Mouse (Mus musculus) forelimb bud, embryonic 11.5 days (tissue): ENCODE data around the gene Khdrbs2.

Experiments
- DNase-seq: peaks from one replicate; pipeline ENCODE4 v3.0.0-alpha.2; 2012; ENCODE audit warnings: low read depth, low spot score

Khdrbs2 gene

DNA sequence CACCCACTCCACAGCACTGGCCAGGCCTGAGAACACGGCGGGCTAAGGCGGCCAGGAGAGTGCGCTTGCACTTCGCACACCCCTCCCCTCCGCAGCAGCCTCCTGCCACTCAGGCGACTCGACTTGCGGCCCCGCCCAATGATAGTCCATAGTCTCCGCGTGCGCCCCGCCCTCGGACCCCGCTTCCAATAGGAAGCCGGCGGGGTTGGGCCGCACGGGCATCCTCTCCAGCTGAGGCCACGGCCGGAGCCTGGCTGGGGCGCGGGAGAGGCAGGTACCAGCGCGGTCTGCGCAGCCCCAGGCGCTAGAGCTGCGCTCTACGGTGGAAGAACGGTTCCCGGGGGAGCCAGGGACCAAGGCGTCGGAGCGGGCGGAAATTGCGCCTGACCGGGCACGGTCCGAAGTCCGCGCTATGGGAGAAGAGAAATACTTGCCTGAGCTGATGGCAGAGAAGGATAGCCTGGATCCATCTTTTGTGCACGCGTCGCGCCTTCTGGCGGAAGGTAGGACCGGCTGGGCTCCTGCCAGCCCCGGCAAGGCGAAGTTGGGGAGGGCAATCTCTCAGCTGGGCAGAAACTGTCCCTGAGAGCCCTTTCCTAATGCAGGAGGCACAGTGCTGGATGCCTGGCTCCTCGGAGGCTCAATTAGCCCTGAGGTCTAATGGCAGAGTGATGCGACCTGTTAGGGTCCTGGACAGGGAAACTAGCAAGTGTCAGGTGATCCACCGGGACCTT, at the start of gene Khdrbs2:
Gene Khdrbs2 (plus strand): TSS at position 209 of the 734 bp plus-strand sequence.
- peak; percentile 77 for DNase-seq

DNA sequence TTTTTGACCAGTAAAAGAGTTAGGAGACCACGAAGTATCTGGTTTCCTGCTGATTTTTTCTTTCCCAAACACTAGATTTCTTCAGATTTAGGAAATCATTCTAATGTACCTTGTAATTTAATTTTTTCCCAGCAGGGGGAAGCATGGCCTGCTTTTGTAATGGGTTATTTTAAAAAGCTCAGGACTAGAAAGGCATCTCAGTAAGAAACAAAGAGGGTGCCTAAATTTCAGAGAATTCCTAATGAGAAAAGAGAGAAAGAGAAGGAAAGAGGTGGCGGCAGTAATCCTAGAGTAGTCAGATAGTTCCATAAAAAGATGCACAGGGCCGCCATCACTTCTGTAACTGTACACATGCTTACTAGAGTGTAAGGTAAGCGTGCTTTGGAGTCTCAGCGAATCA, 2.1 kb downstream of the Khdrbs2 start:
- peak; percentile 44 for DNase-seq

- no peak for DNase-seq
Observed at GRCm38 (mm10) chr1:32199664-32200260, 27.2 kb downstream of the Khdrbs2 start.

GRCm38 (mm10) chr1:32248443-32248842, 75.9 kb downstream of the Khdrbs2 start:
- no peak for DNase-seq

GRCm38 (mm10) chr1:32249602-32250001, 77.1 kb downstream of the Khdrbs2 start:
- DNase-seq = no peak

DNA sequence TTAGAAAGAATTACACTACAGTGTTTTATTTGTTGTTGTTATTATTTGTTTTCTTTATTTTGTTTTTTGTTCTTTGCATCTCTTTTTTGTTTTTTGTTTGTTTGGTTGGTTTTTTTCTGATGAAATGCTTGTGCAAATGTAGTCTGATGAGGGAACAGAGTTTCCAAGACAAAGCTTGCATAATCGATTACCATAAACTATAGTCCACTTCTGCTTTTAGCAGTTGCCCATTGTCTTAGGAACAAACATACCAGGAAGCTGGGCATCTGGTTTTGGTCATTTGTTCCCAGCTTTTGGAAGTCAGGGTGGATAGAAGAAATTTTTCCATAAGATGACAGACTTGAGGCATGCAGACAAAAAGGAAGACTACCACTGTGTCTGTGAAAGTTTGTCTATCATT, 77.8 kb downstream of the Khdrbs2 start:
- no peak for DNase-seq

DNA sequence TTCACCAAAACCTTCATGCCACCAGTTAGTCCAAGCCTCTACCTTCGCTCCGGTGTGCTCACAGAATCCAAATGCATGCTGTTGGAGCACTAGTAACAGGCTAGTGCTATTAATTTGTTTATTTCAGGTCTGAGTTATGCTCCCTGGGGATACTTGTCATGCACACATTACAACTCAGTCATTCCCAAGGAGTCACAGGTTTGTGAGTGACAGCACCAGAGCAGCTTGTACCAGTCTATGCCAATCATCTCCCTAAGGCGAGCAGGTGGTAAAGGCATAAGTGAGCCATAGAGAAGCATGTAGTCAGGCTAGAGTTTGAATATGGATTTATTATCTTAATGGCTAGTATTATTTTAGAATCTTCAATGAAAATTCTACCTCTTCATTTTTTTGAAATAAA, 86.4 kb downstream of the Khdrbs2 start:
- no peak for DNase-seq

DNA sequence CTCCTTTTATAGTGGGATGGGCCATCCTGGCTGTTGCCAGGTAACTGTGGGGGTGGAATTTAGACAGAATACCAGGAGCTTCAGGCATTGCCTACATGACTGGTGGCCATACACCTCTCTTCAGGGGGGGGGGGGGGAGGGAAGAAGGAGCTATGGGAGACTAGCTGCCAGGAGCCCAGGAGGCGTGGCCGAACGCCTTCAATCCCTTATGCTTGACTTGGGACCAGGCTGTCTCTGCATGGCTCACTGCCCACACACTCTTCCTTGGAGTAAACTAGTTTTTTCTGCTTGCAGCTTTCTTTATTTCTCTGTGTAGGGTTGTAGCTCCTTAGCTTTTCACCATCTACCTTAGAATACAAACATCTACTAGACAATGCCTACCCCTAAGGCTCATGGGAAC, 98.0 kb downstream of the Khdrbs2 start:
- DNase-seq = no peak

- DNase-seq = no peak
Observed at GRCm38 (mm10) chr1:32294702-32295101, 122.2 kb downstream of the Khdrbs2 start.

GRCm38 (mm10) chr1:32301391-32301790, 128.9 kb downstream of the Khdrbs2 start:
- DNase-seq = no peak

- no peak for DNase-seq
Observed at GRCm38 (mm10) chr1:32309074-32309473, 136.6 kb downstream of the Khdrbs2 start.

DNA sequence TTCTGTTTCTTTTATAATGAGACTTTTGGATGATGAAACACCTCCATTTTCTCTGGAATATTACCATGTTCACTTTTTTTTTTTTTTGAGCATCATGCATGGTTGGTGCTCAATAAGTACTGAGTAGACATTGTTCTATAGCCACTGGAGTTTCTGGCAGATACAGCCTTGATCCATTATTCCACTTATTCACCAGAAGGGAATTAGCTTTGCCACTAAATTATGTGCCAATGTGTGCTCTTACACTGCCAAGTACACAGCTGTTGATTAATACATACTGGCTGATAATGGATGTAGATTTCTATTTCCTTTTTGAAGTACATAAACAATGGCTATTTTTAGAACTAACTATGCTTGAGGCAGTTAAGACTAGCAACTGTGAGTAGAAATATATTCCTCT, 137.1 kb downstream of the Khdrbs2 start:
- no peak for DNase-seq

DNA sequence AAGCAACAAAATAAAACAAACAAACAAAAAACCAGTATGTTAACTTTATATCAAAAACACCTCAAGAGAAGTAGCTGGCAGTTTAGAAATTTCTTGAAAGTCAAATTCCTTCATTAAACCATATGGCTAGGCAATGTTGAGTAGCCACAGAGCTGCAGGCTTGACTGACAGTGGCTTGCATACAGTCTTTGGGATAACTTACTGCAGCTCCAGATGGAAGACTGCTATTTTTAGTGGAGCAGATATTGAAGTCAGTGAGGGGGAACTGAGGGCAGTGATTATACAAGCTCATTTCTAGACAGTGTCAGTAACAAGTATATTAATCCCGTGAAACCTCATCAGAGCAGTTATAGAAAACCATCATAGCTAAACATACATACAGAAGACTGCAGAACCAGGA, 166.6 kb downstream of the Khdrbs2 start:
- no peak for DNase-seq

DNA sequence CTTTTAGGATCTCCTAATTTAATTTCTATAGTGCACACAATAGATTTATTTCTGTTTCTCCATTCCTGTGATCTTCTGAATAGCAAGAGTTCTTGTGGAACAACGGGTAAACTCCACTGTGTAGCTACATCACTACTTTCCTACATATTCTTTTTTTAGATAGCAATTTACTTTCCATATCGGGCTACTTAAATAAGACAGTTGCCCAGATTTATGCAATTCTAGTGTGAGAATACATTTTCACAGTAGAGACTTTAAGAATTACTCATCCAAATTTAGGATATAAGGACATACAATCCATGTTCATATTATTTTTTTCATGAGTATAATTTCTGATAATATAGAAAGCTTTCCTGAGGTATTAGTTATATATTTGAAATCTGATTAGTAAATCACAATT, 175.0 kb downstream of the Khdrbs2 start:
- DNase-seq = no peak

GRCm38 (mm10) chr1:32352076-32352475, 179.6 kb downstream of the Khdrbs2 start:
- DNase-seq = no peak

GRCm38 (mm10) chr1:32363539-32363938, 191.0 kb downstream of the Khdrbs2 start:
- peak; percentile 26 for DNase-seq

- no peak for DNase-seq
Observed at GRCm38 (mm10) chr1:32397553-32397952, 225.0 kb downstream of the Khdrbs2 start.

GRCm38 (mm10) chr1:32407651-32408050, 235.1 kb downstream of the Khdrbs2 start:
- no peak for DNase-seq

- DNase-seq = no peak
Observed at GRCm38 (mm10) chr1:32428410-32428809, 255.9 kb downstream of the Khdrbs2 start.

- no peak for DNase-seq
Observed at GRCm38 (mm10) chr1:32429493-32429892, 257.0 kb downstream of the Khdrbs2 start.

DNA sequence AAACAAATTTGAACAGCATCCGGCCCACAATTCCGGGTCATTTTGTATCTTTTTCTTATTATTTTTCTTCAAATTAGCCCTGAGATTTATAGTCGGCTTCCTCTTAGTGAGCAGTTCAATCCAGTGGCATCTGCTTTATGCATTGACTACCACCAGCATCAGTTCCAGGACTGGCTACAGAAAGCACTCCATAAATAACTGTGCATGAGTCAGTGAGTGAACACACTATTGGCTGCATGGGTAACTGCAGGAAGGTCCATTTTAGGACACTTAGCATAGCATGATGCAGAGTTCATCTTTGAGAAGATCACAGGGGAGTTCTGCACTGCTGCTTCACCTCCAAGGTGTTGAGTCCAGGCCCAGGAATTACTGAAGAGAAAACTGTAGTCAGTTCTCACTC, 258.0 kb downstream of the Khdrbs2 start:
- no peak for DNase-seq

GRCm38 (mm10) chr1:32433118-32433517, 260.6 kb downstream of the Khdrbs2 start:
- DNase-seq = no peak

DNA sequence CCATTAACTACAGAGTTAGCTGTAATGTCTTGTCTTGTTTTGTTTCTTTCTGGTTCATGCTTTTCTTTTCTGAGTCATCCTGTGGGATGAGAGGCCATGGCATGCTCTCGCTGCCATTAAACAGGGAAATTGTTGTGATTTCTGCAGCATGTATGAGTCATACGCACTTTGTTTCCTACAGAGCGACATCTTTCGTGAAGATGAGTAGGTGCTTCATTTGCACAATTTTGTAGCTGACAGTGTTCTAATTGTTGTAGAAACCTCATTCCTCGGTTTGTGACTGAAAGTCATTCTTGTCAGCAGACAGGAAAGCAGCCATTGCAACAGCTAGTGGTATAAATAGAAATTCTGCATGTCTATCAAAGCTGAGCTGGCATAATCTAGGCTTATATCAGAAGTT, 271.4 kb downstream of the Khdrbs2 start:
- no peak for DNase-seq
